Mouse (Mus musculus) megakaryocyte, embryonic 14.5 days (primary cell): ENCODE data around the gene Mest. TPM values are rescaled to one million over a fixed set of nuclear protein-coding genes. Genes with fewer than 3 reads are reported as not detected.

ENCODE experiments used
- H3K27me3 ChIP-seq: replicated peaks from 2 replicates; pipeline ENCODE3; 2012; ENCODE audit warnings: inconsistent platforms
- H3K36me3 ChIP-seq: replicated peaks from 2 replicates; pipeline ENCODE3; 2012; ENCODE audit warnings: low read length, inconsistent platforms, mixed read lengths
- H3K4me1 ChIP-seq: 2 replicates; pipeline ENCODE4 v1.6.1; 2012; ENCODE audit warnings: inconsistent platforms
- H3K4me3 ChIP-seq: replicated peaks from 2 replicates; pipeline ENCODE3; 2012; ENCODE audit warnings: moderate library complexity, mild to moderate bottlenecking, inconsistent platforms
- H3K9me3 ChIP-seq: 2 replicates; pipeline ENCODE4 v1.6.1; 2012; ENCODE audit warnings: inconsistent platforms
- FLI1 ChIP-seq: IDR thresholded peaks from 2 replicates; pipeline ENCODE4 v1.6.1; 2012; ENCODE audit warnings: low read length, inconsistent platforms, mixed read lengths
- GATA1 ChIP-seq: IDR thresholded peaks from 3 replicates; pipeline ENCODE4 v1.6.1; 2012; ENCODE audit warnings: mixed read lengths, low read length, inconsistent platforms, borderline replicate concordance
- polyA plus RNA-seq: library from polyadenylated mRNA; stranded (reverse); fragments of >175 nt; gene quantifications from 2 replicates; pipeline ENCODE4 v1.2.3, GENCODE M21; 2012; ENCODE audit warnings: low replicate concordance; ENCODE audit not compliant: insufficient read depth

Gene Mest
- polyA plus RNA-seq, 1 experiment = 48.4 TPM

DNA sequence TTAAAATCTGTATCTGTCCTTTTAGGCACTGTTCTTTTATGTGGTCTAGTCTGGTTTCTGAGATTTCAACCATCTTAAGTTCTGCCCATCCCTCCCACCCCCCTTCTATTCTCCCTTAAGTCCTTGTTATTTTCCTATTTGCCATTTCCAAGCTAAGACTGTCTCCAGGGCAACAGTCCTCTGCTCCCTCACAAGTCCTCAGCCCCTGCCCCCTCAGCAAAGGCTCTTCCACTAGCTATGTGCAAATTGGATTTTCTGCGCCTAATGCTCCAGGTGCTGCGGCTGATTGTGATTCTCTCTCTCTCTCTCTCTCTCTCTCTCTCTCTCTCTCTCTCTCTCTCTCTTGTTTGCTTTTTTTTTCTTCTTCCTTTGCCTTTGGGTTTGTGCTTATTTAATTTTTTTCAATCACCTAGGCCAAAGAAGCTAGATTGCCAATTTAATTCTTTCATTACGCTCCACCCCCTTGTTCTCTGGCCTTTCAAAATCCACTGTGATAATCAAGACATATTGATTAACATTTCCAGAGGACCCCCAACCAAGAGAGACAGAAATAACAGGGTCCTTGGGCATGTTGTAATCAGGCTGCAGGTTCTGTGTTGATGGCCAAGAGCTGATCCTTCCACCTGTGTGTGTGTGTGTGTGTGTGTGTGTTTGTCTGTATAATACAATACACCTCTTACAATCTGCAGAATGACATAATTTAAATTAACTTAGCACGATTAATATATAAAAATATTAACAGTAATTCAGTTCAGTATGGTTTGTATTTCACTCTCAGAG lies 772 bp upstream of the Mest start:
- Histone ChIP-seq H3K4me3 (no peak overlapping the region), H3K36me3 (no peaks in the 10 kb centered on the region), H3K9me3 (peaks cover 2% of the 10 kb centered on the region; the same call in 1 of the 2 replicates), H3K27me3 (peaks cover 21% of the 10 kb centered on the region), H3K4me1 (peaks cover 10% of the 10 kb centered on the region)
- no peak for TF ChIP-seq GATA1
- no peak for TF ChIP-seq FLI1

DNA sequence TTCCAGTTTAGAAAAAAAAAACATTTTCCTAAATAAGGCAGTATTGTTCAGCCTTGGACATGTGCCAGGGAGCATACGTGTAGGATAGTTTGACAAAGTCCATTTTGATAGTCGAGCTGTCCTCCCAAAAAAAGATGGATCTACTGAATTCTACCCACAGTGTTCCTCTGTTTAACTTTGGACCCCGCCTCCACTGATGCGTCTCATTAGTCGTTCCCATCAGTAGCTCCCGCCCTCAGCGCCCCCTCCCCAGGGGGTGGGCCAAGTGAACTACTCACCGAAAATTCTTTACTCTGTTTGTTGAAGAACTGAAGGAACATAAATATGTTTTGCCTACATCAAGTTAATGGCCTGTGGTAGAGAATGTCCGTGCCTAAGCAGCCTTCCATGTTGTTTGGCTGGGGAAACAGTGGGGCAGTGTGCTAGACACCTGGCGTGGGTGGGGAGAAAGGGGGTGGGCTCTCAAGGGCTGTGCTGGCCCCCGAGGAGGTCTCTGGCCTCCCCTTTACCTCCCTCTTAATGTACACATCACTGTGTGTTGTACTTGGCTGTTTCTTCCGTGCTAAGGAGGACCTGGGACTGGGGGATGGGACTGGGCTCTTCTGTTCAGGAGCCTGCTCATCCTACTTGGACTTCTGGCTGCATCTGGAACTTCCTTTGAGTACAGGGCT lies 7.1 kb downstream of the Mest start:
- Histone ChIP-seq H3K9me3 (peaks cover 24% of the 10 kb centered on the region), H3K27me3 (peaks cover 63% of the 10 kb centered on the region), H3K36me3 (no peaks in the 10 kb centered on the region), H3K4me3 (no peak overlapping the region), H3K4me1 (peaks cover 15% of the 10 kb centered on the region; the same call in 1 of the 2 replicates)
- TF ChIP-seq FLI1 = no peak
- TF ChIP-seq GATA1 = no peak

DNA sequence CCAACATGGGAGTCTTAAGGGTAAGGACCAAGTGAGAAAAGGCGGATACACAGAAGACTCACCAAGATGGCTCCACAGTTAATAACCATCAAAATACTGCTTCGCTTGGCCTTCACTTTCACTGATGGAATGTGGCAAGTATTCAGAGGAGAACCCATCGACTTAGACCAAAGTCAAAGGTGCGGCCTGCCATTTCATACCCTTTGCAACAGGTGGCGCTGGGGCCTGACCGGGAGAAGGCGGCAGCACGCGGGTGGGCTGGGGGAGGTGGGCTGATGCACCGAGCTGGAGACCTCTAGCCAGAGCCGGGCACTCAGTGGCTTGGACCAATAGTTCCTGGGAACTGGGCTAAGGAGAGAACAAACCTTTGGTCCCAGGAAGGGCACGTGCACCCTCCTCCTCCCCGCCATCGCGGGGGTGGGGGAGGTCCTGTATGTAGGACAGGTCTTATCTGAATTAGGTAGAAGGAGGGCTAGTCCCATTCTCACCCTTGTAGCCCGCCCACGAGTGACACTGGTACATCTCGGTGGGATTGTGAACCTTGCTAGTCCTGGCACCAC lies 9.3 kb downstream of the Mest start:
- no peak for TF ChIP-seq GATA1
- TF ChIP-seq FLI1 = no peak
- Histone ChIP-seq H3K4me1 (peaks cover 24% of the 10 kb centered on the region), H3K36me3 (no peaks in the 10 kb centered on the region), H3K4me3 (no peak overlapping the region), H3K9me3 (peaks cover 43% of the 10 kb centered on the region), H3K27me3 (peaks cover 75% of the 10 kb centered on the region)

DNA sequence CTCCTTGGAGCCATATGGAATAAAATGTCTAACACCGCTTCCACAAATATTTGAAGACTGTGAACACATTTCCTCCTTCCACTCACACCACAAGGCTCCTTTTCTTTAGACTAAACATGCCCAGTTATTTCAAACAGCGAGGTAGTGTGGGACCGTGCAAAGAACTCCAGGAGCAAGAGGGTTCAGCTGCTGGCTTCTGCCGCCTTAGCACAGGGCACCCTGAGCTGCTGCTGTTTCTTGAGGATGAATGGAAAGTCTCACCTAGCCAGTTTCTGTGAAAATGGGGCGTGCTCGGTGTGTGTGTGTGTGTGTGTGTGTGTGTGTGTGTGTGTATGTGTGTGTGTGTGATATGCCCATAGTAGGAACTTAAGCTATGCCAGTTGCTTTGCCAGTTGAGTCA lies 11.1 kb downstream of the Mest start:
- TF ChIP-seq FLI1 = no peak
- TF ChIP-seq GATA1 = no peak
- peaks cover 58% of the 10 kb centered on the region for H3K9me3 ChIP-seq
- H3K36me3 ChIP-seq = no peaks in the 10 kb centered on the region
- H3K27me3 ChIP-seq = peaks cover 81% of the 10 kb centered on the region
- H3K4me1 ChIP-seq = peaks cover 37% of the 10 kb centered on the region
- H3K4me3 ChIP-seq = peak overlapping the region; percentile 7

DNA sequence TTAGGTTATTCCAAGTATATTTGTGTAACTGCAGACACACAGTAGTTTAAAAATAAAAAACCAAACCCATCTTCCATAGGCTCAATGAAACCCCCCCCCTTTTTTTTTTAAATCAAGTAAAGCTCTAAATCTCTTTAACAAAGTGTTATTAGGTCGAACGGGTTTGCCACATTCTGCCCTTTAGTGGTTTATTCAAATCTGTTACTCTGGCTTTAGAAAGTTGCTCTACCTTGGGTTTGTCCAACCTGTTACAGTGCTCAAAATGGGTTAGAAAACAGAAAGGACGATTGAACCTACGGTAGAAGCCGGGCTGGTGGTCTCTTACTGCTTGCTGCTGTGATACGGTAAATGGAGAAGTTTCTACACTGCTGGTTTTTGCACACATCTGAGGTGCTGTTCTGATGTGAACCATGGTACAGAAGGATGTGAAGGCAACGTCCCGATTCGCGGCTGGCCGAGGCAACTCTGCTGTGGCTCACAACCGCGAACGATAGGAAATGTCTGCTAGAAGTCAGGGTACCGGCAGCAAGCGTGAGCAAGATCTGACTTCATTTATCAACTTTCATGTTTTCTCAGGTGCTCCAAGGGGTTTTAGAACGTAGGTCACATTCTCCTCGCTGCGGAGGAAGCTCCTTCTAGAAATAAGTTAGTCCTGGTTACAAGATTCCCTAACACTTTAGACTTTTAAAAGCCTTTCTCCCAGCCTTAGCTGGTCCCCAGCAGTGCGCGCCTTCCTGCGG lies 11.8 kb downstream of the Mest start:
- Histone ChIP-seq H3K27me3 (peaks cover 81% of the 10 kb centered on the region), H3K4me3 (peak overlapping the region; percentile 89), H3K36me3 (no peaks in the 10 kb centered on the region), H3K4me1 (peaks cover 33% of the 10 kb centered on the region), H3K9me3 (peaks cover 60% of the 10 kb centered on the region)
- TF ChIP-seq FLI1 (no peak), GATA1 (no peak)

DNA sequence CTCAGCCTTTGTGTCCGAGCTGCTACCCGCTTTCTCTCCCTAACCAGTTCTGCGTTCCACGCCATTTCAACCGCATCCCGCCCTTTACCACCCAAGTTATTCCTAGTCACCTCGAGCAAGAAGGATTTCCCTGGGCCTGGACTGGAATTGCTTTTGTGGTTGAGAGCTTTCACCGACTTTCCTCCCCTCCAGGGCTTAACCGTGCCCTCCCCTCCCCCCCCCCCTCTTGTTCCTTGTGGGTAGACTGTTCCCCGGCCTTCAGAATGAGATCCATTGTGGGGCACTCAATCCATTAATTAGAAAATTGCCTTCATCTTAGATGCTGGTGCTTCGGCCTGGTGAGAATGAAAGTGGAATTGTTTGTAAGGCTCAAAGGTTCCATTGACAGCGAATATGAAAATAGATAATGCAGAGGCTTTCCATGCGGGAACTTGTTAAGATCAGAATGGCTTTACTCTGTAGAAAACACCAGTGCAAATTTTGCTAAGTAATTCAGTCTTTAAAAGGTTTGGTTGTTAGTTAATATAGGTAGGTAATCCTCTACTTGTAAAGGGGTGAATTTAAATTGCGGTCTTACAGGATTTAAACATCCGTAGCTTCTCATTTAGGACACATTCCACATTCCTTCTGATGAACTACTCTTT lies 12.5 kb downstream of the Mest start:
- peaks cover 78% of the 10 kb centered on the region for H3K27me3 ChIP-seq
- H3K4me3 ChIP-seq = peak overlapping the region; percentile 89
- no peak for TF ChIP-seq FLI1
- no peak for TF ChIP-seq GATA1

DNA sequence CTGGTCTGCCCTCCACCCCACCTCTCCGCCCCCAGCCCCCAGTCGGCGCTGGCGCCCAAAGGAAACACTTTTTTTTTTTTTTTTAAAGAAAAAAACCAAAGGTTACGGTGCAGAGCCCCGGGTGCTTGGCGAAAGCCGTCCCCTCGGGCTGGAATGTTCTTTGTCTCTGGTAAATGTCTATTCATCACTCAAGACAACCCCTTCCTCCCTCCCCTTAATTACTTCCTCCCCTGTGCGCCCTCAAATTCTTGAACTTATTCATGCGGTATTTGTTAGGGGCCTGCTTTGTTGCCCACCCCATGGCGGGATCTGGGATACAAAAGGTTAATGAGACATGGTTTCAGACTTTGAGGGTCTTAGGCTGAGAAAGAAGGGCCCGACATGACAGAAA lies 13.0 kb downstream of the Mest start:
- Histone ChIP-seq H3K27me3 (peaks cover 78% of the 10 kb centered on the region), H3K36me3 (no peaks in the 10 kb centered on the region), H3K9me3 (peaks cover 60% of the 10 kb centered on the region), H3K4me1 (peaks cover 33% of the 10 kb centered on the region), H3K4me3 (peak overlapping the region; percentile 89)
- TF ChIP-seq GATA1 = no peak

More for the DNA sequence above, 12.5 kb downstream of the Mest start:
- H3K36me3 ChIP-seq = no peaks in the 10 kb centered on the region
- peaks cover 60% of the 10 kb centered on the region for H3K9me3 ChIP-seq
- peaks cover 33% of the 10 kb centered on the region for H3K4me1 ChIP-seq

DNA sequence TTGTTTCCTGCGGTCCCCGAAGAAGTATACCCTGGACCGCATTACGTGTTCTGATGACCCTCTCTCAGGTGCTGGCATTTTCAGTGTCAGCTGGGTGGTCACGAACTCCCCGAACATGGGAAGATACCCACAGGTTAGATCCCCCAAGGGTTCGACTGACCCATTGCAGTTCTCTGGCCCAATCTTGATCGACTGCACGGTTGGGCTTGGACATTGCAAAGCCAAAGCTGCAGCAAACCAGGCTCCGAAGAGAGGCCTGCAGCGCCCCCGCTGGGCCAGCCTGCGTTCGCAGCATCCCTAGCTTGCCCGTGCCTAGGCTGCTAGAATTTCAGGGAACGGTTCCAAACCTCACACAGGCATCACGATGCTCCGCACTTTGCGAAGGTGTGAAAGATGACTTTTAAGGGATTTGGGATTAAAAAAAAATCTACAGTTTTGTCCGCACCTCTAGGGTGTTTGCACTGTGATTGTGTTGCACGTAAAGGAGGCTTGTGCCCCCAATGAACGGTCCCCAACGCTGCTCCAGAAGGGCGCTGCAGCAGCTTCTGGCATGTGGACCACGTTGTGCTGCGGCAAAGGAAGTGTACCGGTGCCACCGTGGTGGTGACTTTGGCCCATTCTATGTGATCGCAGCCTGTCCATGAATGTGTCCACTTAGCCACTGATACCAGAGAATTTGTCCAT lies 13.7 kb downstream of the Mest start:
- peaks cover 72% of the 10 kb centered on the region for H3K27me3 ChIP-seq
- peaks cover 60% of the 10 kb centered on the region for H3K9me3 ChIP-seq
- H3K4me1 ChIP-seq = peaks cover 33% of the 10 kb centered on the region
- H3K36me3 ChIP-seq = no peaks in the 10 kb centered on the region
- peak overlapping the region; percentile 89 for H3K4me3 ChIP-seq
- no peak for TF ChIP-seq GATA1
- TF ChIP-seq FLI1 = no peak
